Mouse (Mus musculus) heart, postnatal 0 days (tissue): ENCODE measurements around the gene Lzic.

Experiments used
- CTCF ChIP-seq: IDR thresholded peaks from 2 replicates; pipeline ENCODE4 v1.5.1; 2016; ENCODE audit warnings: antibody characterized with exemption, control low read depth, low read depth
- EP300 ChIP-seq: IDR thresholded peaks from 2 replicates; pipeline ENCODE4 v1.6.1; 2016; ENCODE audit warnings: antibody characterized with exemption, low read depth

- TF ChIP-seq CTCF: no peak
- peak; percentile 83; the same call in 1 of the 2 replicates for TF ChIP-seq EP300
Measured at GRCm38 (mm10) chr4:149539441-149539840, 54.4 kb downstream of the Lzic start.
